Mouse (Mus musculus): ENCODE measurements around the gene Gm13199.
A peak's percentile ranks its signal among the peaks of the same experiment; 100 is the strongest.

Gene Gm13199

DNA sequence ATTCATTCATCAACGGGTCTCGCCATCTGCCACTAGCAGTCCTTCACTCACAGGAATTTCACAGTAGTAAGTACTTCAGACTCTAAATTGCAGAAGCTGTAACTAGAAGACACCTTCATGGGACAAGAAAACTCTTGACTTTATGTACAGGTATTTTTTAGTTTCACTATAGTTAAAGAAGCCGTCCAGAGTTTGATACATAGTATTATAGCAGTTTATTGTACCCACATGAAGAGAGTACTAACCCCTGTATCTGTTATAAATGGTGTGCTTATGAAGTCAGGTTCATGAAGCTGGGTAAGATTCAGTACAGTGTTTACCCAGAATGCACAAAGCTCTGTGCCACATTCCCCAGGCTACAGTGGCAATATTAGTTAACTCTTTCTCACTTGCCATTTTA lies at the start of gene Gm13199:
Gm13199 (minus strand) TSS at position 101 of the 400 bp plus-strand sequence.
- no peak for DNase-seq (ENCODE audit: low spot score)

DNA sequence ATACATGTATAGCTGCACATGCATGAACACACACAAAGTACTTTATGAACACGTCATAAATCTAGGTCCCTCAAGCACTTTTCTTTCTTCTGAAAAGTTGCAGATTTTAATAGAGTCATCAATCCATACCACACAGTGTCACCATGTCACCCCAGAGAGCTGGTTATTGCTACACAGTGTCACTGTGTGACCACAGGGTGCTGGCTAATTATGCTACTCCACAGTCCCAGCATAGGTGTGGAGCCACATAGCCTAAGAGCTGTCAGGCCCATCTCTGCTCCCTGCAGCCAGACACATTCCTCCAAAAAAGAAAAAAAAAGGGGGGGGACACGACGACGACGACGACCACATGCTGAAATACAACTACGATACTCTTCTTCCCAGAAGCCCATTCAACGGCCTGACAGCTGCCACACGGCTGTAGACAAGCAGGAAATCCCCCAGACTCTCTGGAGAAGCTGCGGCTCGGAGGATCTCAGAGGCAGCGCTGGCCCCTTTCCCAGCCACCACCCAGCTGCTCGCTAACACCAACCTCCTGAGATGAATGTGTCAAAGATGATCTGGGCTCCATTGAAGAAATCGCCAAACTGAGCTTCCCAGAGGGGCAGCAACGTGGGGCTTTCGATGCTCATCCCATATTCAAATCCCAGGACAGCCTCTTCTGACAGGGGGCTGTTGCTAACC lies 48.7 kb upstream of the Gm13199 start:
- no peak for DNase-seq (ENCODE audit: low spot score)

DNA sequence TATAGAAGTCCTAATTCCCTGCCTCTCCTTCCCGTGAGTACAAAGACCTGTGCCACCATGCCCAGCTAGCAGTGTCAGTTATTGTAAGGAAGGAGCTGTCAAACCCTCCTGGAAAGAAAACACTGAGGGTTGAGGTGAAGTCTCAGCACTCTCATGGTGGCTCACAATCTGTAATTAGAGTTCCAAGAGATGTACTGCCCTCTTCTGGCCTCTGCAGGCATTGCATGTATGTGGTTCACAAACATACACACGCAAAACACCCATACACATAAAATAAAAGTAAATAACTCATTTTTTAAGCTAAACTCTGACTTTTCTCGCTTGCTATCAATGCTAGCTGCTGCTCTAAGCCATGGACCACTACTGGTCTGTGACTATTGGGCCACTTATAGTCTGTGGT lies 43.9 kb upstream of the Gm13199 start:
- no peak for DNase-seq (ENCODE audit: low spot score)

DNA sequence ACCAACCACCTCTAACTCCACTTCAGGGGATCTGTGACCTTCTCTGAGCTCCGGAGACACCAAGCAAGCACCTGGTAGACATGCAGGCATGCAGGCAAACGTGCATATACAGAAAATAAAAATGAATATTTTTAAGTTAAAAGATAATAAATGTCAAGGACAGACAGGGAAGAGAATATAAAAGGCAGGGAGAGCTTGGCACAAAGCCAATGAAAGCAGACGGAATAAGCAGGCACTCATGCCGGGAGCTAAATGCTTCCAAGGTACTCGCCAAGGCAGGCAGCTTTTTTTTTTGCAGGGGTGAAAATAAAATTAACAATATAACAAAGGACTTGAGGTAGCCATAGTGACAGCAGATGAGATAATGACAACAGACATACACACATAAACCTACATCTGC lies 43.4 kb upstream of the Gm13199 start:
- no peak for DNase-seq (ENCODE audit: low spot score)

DNA sequence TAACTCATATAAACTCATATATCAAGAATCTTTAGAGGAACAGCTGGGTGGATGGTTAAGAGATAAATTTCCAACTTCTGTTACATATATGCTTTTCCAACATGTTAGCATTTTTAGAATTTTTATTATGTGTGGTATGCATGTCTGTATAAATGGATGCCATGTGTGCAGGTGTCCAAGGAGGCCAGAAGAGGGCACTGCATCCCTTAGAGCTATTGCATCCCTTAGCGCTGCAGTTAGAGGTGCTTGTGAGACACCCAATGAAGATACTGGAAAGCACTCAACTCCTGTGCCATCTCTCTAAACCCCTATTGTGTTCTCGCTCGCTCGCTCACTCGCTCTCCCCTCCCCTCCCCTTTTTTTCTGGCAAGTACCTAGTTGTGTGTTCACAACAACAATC lies 37.4 kb upstream of the Gm13199 start:
- no peak for DNase-seq (ENCODE audit: low spot score)

DNA sequence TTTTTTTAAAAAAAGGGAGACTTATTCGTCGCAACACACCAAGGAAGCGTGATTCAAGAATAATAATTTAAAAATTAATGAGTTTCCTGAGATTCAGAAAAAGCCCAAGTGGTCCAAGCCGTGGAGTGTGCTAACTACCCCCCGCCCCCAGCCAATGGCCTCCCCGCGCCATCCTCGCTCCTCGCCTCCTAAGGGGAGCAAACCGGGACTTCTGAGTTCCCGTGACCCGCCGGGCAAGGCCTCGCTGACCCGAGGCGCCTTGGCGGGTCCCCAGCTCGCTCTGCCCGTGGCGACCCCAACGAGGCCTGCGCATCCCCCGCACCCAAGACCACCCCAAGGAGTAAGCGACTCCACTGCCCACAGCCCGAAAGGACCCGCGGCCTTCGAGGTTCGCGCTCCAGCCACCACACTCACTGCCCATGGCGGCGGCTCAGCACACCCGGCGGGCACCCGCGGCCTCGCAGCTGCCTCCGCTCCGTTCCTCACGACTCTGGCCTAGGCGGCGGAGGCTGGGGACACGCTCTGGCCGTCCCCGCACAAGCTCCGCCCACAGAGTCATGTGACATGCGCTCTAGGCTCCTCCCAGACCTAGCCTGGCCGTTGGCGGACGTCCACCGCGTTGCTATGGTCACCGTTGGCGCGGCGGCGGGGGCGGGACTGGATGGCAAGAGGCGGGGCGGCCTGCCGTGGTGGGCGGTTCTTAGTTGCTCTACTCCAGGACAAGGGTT lies 32.3 kb upstream of the Gm13199 start, which contains the start of gene Sec61a2:
Sec61a2 (minus strand) TSS at position 590 of the 728 bp plus-strand sequence.
- DNase-seq (ENCODE audit: low spot score) = peak; percentile 100

DNA sequence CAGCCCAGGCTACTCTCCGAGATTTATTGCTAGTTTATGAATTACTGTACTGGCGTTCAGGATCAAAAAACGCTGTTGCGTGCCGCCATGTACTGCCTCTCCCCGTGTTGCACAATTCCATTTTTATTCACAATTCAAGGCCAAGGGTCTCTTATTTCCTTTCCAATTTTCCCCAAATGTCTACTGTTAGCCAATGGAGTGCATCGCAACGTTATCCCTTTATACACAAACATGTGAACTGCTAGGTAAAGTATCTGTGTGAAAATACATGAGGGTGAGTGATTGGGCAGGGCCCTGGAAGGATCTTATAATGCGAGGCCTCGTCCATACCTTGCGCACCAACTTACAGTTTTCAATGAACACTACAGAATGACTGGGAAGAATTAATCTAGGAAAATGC lies 31.6 kb upstream of the Gm13199 start:
- DNase-seq (ENCODE audit: low spot score) = no peak

DNA sequence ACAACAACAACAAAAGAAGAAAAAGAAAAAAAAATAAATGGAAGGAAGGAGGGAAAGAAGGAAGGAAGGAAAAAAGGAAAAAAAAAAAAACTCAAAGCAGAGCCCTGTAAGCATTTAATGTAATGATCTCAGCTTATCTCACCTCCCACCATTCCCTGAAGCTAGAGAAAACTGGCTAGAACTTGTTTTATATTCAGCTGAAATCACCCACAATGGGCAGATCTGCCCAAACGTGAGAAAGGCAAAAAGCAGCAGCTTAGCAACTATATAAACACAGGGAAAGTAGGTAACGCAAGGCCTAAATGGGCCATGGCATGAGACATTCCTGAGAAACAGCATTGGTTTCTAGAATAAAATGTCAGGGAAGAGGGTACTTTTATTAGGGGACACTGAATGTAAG lies 26.7 kb upstream of the Gm13199 start:
- no peak for DNase-seq (ENCODE audit: low spot score)

DNA sequence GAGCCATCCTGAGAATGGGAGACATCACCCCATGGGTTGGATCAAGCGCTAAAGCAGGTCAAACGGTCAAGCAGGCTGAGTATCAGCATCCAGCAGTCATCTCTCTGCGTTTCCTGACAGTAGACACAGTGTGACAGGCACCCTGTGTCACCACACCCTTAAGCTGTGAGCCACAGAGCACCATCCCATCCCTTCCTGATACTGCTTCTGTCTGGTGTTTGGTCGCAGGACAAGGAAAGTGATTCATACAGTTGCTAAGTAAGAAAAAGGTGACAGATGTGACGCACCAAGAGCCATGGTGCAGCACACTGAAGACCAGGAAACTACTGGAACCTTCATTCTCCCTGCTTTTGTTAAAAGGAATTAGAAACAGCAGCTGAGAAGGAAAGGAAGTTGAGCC lies 26.1 kb upstream of the Gm13199 start:
- DNase-seq (ENCODE audit: low spot score) = no peak

DNA sequence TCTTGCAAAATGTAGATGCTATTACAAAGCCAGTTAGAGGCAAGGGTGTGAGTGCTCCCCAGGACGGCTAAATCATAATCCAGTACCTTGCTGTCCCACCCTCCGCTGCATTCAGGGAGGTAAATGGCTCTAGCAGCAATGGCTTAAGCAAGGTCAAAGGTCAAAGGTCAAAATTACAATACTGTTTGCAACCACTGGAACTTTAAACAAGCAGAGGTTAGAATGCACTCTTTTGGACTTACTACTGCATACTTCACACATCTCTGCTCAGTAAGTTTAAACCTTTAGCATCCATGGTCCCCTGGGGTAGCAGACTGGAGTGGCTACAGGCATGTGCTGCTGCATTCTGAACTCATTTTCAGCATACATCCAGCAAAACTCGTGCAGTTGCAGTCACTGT lies 14.7 kb upstream of the Gm13199 start:
- DNase-seq (ENCODE audit: low spot score) = no peak

DNA sequence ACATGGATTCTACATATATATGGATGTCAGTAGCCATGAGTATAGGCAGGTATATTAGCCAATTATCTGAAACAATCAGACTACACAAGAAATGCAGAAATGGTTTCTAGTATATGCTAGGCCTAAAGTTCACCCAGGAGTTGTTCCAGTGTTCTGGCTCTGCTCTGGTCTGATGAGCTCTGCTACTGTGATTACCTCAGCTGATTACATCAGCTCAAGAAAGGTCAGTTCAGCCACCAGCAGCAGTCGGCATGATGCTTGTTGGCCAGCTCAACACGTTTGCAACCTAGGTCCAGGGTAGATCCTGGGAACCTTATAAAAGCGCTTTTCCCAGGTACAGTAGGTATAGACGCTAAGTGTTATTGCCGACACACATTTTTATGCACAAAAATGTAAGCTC lies 7.0 kb upstream of the Gm13199 start:
- DNase-seq (ENCODE audit: low spot score) = no peak

DNA sequence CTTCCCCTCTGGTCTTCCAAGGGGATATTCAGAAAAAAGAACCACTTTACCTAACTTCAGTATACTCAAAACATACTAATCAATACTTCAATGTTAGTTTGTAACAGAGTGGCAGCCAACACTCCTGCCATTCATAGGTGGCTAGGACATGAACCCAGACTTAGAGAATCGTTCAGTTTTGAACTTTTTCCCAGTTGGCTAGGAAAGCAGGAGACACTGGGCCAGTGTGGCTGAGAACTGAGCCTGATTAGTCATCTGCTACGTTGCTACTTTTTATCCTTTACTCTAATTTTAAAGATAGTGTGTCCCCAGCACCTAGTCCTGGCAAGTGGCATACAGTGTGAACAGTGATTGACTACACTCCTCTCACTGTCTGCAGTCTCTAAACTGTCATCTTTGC lies 4.9 kb upstream of the Gm13199 start:
- DNase-seq (ENCODE audit: low spot score) = no peak

DNA sequence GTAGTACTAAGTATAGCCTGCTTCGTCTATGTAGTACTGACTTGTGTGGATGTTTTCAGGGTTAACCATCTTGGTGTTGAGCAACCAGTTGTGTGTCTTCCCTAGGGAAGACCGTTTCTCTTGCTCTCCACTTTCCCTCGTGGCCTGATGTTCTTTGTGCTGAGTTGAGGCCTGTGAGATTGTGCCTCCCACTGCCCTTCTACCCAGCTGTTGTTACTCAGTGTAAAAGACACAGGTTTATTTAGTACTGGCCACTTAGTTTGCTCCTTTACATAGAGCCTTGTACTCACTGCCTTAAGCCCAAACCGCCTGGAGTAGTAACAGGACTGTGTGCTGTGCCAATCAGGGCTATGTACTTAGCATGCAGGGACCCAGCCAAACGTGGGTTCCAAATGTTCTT lies 10.9 kb downstream of the Gm13199 start:
- no peak for DNase-seq (ENCODE audit: low spot score)

DNA sequence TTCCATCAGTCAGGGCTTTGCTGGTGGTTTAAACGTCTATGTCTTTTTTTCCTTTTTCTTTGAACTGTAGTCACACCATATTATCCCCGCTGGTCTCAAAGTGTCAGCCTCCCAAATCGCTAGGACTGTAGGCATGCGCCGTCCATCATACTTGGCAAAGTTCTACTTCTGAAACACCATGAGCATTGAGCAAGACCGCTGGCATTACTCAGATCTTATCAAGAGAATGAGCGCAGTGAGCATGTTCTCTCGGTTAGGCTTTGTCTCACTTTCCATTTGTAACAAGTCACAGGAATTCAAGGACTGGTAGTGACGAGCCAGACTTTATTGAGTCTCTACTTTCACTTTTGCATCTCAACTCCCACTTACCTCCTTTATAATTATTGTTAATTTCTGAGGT lies 11.6 kb downstream of the Gm13199 start:
- no peak for DNase-seq (ENCODE audit: low spot score)

DNA sequence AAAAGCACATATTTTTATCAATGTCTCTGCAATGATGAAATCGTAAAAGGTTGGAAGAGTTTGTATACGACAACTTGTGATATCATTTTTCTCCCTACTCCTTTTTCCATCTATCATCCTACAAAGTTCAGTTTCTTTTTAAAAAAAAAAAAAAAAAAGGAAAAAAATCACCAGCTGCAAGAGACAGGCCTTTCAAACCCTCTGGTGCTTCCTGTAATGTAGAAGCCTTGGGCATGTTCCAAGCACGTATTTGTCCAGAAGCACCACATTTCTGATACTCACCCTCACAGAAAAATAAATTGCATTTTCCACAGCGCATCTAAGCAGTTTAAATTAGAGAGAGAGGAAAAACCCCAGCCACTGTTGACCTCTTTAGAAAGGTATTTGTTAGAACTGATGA lies 16.9 kb downstream of the Gm13199 start:
- DNase-seq (ENCODE audit: low spot score) = no peak

DNA sequence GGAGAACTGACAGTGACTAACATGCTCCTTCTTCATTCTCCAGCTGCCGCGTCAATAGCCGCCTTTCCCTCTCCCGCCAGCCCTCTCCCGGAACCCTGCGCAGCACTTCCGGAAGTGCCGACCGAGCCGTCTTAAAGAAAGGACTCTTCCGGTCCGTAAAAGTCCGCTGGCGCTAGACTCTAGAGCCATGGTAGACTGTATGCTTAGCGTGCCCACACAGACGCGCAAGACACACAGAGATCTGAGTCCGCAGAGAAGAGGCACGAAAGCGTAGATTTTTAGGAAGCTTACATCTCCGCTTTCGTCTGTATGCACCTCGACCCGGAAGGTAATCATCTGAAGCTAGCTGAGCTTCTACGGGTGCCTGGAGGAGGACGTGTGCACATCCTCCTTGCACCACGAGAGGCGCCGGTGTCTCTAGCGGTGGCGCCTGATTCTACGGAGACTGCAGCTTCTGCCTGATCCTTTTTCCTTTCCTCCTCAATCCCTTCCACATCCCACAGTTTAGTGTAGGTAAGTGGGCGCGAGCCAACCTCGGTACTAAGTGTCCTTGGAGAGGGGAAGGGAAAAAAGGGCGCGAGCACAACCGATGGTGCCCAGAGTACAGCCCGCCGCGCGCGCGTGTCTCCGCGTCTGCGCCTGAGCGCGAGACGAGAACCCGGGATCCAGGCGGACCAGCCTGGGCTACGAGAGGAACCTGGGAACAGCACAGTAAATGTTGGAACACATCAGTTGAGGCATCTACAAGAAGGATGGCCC lies 17.7 kb downstream of the Gm13199 start, which contains the start of the genes Nudt5 and Cdc123:
Nudt5 (plus strand) TSS at position 147 of the 759 bp plus-strand sequence.
Cdc123 (minus strand) TSS at position 292 of the 759 bp plus-strand sequence.
- DNase-seq (ENCODE audit: low spot score) = peak; percentile 73

DNA sequence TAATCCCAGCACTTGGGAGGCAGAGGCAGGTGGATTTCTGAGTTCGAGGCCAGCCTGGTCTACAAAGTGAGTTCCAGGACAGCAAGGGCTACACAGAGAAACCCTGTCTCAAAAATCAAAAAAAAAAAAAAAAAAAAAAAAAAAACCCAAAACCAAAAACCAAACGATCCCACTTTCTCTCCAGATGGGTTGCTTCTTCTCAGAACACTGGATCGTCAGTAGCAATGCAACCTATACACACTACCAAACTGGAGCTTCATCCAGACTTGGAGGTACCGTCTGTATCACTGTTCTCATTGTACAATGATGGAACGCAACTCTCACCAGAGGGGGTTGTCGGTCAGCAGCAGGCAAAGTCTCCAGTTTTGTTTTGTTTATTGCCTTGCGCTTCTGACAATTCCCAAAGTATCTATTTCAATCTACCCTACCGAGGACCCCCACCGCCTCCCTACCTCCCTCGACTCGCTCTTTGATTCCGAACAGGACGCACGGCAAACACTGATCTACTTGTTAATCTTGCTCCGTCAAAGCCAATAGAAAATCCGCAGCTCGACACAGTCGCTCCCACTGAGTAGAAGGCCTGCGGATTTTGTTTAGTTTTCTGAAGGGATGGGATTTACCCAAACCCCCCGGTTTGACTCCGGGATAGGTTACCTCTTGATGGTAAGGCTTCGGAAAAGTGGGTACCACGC lies 18.4 kb downstream of the Gm13199 start:
- DNase-seq (ENCODE audit: low spot score) = no peak

DNA sequence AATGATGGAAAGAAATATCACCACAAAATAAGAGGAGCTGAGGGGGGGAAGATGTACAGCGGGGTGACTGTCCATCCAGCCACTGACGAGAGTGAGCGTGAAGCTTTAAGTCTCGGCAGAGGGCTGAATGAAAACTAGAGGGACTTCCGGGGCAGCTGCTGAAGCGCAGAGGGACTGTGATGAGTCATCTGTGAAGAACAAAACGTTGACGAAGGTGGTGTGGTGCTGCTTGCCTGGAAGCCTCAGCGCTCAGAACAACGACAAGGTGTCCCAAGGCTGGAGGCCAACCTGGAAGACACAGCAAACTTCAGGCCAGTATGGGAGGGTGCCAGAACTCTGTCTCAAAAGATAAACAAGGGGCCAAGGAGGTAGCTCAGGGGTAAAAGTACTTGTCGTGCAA lies 21.9 kb downstream of the Gm13199 start:
- no peak for DNase-seq (ENCODE audit: low spot score)

DNA sequence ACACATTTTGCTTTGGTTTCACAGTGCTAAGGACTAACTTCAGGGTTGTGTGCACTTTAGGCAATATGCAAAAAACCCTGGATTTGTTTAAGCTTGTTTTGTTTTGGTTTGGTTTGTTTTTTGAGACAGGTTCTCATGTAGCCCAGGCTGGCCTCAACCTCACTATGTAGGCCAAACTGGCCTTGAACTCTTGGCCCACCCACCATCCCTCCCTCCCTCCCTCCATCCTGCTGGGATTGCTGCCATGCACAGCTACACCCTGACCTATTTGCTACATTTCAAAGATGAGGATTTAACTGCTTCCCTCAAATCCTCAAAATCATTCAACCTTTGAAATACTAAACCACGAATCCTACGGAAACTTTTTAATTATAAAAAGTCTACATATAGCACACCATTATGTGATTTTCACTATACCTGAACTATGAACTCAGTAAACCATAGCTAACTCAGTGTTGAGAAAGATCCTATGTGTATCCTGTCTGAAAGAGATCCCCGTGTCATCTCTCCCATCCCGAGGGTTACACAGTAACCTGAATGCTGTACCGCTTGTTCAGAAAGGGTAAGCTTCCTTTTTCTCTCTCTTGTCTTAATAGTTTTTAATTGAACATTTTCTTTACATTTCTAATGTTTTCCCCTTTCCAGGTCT lies 37.3 kb downstream of the Gm13199 start:
- no peak for DNase-seq (ENCODE audit: low spot score)

DNA sequence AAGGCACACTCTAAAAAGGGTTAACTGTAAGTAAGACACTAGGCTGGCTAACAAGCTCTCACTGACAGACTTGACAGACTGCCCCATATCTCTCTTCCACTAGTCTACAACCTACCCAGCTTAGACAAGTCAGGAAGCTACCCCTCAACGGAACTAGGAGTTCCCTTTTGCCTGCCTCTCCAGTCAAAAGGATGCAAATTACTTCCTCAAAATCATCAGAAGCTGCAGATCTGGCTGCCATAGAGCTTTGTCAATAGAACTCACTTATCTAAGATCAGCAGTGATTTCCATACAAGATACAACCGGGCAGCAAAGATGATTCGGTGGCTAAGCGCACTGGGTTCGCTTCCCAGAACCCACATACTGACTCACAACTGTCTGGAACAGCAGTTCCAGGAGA lies 38.0 kb downstream of the Gm13199 start:
- DNase-seq (ENCODE audit: low spot score) = no peak

DNA sequence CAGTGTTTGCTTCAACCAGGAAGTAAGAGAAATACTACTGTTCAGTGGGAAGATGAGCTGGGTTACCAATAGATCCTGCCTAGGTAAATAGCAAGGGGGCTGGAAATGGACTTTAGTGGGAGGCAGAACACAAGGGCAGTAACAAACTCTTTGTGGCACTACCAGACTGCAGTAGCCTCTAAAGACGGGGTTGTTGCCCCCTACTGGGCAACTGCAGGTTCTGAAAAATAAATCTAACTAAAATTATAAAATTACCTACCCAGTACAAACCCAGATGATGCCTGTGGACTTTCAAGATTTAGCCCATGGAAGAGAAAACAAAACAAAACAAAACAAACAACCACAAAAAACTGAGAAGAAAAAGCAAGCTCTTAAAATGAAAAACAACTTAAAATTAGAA lies 38.5 kb downstream of the Gm13199 start:
- DNase-seq (ENCODE audit: low spot score) = no peak

DNA sequence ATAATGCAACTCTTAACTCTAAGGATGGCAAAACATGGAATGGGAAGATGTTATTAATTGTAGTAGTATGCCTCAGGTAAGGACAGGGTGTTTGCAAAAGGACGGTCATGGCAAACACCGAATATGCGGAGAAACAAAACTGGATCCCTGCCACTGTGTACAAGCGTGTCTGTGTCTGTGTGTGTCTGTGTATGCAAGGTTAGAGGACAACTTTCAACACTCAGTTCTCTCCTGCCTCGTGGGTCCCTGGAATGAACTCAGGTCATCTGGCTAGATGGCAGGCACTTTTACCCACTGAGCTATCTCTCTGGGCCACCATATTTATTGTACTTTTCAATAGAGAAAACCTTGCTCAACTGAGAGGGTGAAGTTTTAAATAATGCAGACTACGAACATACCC lies 40.3 kb downstream of the Gm13199 start:
- no peak for DNase-seq (ENCODE audit: low spot score)

Data from ovary, postnatal 14 days (tissue).